Mouse (Mus musculus) MEL (cell line): Measurements from ENCODE around the gene Itga10. TPM values are rescaled to one million over a fixed set of nuclear protein-coding genes. Genes with fewer than 3 reads are reported as not detected.
A peak's percentile ranks its signal among the peaks of the same experiment; 100 is the strongest.

Source experiments
- DNase-seq: peaks from one replicate; pipeline ENCODE4 v3.0.0; 2011; ENCODE audit warnings: low read depth, low spot score
- H3K27ac ChIP-seq: 2 replicates; pipeline ENCODE4 v1.5.1; 2012; ENCODE audit warnings: low read depth, mild to moderate bottlenecking, control low read depth, low read length, moderate library complexity; ENCODE audit not compliant: control insufficient read depth
- H3K27me3 ChIP-seq, 2 experiments: fragments of 150-350 bp in 1 of 2; sonication (generic) in 1 of 2; 2 replicates each; pipeline ENCODE4 v1.6.1; 2012; ENCODE audit warnings: low read length in 2 of 2, mild to moderate bottlenecking in 2 of 2, improper control_type of control experiment in 1 of 2, moderate library complexity in 1 of 2; ENCODE audit not compliant: insufficient read depth in 2 of 2, control insufficient read depth in 1 of 2
- H3K36me3 ChIP-seq, 2 experiments: 2 replicates each; pipeline ENCODE4 v1.6.1; 2012 to 2014; ENCODE audit warnings: low read length in 2 of 2, improper control_type of control experiment in 1 of 2, inconsistent platforms in 1 of 2, mild to moderate bottlenecking in 1 of 2; ENCODE audit not compliant: insufficient read depth in 2 of 2, control insufficient read depth in 1 of 2
- H3K4me1 ChIP-seq, 2 experiments: fragments of 150-350 bp in 1 of 2; sonication (generic) in 1 of 2; 2 replicates each; pipeline ENCODE4 v1.6.1; 2012; ENCODE audit warnings: low read length in 2 of 2, improper control_type of control experiment in 1 of 2, mild to moderate bottlenecking in 1 of 2; ENCODE audit not compliant: insufficient read depth in 2 of 2, control insufficient read depth in 1 of 2
- H3K4me3 ChIP-seq, 2 experiments: fragments of 150-350 bp in 1 of 2; sonication (generic) in 1 of 2; 2 replicates each; pipeline ENCODE4 v1.5.1; 2012; ENCODE audit warnings: low read depth in 2 of 2, low read length in 2 of 2, mild to moderate bottlenecking in 2 of 2, moderate library complexity in 2 of 2, control low read depth in 1 of 2, improper control_type of control experiment in 1 of 2; ENCODE audit not compliant: control insufficient read depth in 1 of 2, insufficient read depth in 1 of 2
- H3K79me2 ChIP-seq: 2 replicates; pipeline ENCODE4 v1.6.1; 2012; ENCODE audit warnings: mild to moderate bottlenecking, low read length, moderate library complexity; ENCODE audit not compliant: control insufficient read depth, poor library complexity, insufficient read depth
- H3K9ac ChIP-seq: 2 replicates; pipeline ENCODE4 v1.6.1; 2012; ENCODE audit warnings: low read depth, mild to moderate bottlenecking, control low read depth, low read length, moderate library complexity; ENCODE audit not compliant: control insufficient read depth, poor library complexity, severe bottlenecking
- H3K9me3 ChIP-seq: fragments of 150-350 bp; sonication (generic); replicated peaks from 2 replicates; pipeline ENCODE4 v1.6.1; 2012; ENCODE audit warnings: mild to moderate bottlenecking, low read length, improper control_type of control experiment, moderate library complexity; ENCODE audit not compliant: insufficient read depth
- CHD1 ChIP-seq: IDR thresholded peaks from 2 replicates; pipeline ENCODE4 v1.6.1; 2012; ENCODE audit warnings: low read depth, mild to moderate bottlenecking, inconsistent platforms, low read length, improper control_type of control experiment
- CTCF ChIP-seq, 3 experiments: IDR thresholded peaks in 2 of 3; conservative IDR thresholded peaks in 1 of 3; 2 replicates each; pipeline ENCODE4 v1.5.1; 2011 to 2012; ENCODE audit warnings: low read length in 3 of 3, low read depth in 2 of 3, mild to moderate bottlenecking in 2 of 3, improper control_type of control experiment in 1 of 3, inconsistent platforms in 1 of 3, mixed read lengths in 1 of 3, moderate library complexity in 1 of 3; ENCODE audit not compliant: control insufficient read depth in 1 of 3, insufficient read depth in 1 of 3, poor library complexity in 1 of 3, severe bottlenecking in 1 of 3
- ELF1 ChIP-seq: IDR thresholded peaks from 2 replicates; pipeline ENCODE4 v1.6.1; 2014; ENCODE audit warnings: low read depth, mild to moderate bottlenecking, inconsistent platforms, low read length, improper control_type of control experiment, moderate library complexity
- EP300 ChIP-seq, 2 experiments: IDR thresholded peaks; 2 replicates each; pipeline ENCODE4 v1.6.1; 2011; ENCODE audit warnings: improper control_type of control experiment in 2 of 2, low read length in 2 of 2, low read depth in 1 of 2, mild to moderate bottlenecking in 1 of 2
- GATA1 ChIP-seq: IDR thresholded peaks from 2 replicates; pipeline ENCODE4 v1.6.1; 2011; ENCODE audit warnings: low read depth, low read length, improper control_type of control experiment
- JUND ChIP-seq: IDR thresholded peaks from 2 replicates; pipeline ENCODE4 v1.6.1; 2011; ENCODE audit warnings: low read depth, mild to moderate bottlenecking, improper control_type of control experiment, low read length
- MAFK ChIP-seq: IDR thresholded peaks from 2 replicates; pipeline ENCODE4 v1.6.1; 2011; ENCODE audit warnings: low read depth, mild to moderate bottlenecking, low read length, improper control_type of control experiment, borderline replicate concordance
- MAZ ChIP-seq: IDR thresholded peaks from 2 replicates; pipeline ENCODE4 v1.6.1; 2012; ENCODE audit warnings: low read depth, mild to moderate bottlenecking, inconsistent platforms, low read length, improper control_type of control experiment
- MEF2A ChIP-seq: IDR thresholded peaks from 2 replicates; pipeline ENCODE4 v1.6.1; 2014; ENCODE audit warnings: low read depth, mild to moderate bottlenecking, inconsistent platforms, low read length, improper control_type of control experiment; ENCODE audit not compliant: poor library complexity, insufficient replicate concordance, severe bottlenecking; ENCODE audit errors: extremely low read depth
- MXI1 ChIP-seq: IDR thresholded peaks from 2 replicates; pipeline ENCODE4 v1.6.1; 2011; ENCODE audit warnings: mild to moderate bottlenecking, low read depth, low read length, improper control_type of control experiment
- MYB ChIP-seq: IDR thresholded peaks from 2 replicates; pipeline ENCODE4 v1.6.1; 2011; ENCODE audit warnings: mild to moderate bottlenecking, low read depth, low read length, improper control_type of control experiment
- NELFE ChIP-seq: IDR thresholded peaks from 2 replicates; pipeline ENCODE4 v1.6.1; 2011; ENCODE audit warnings: low read depth, low read length, improper control_type of control experiment
- NRF1 ChIP-seq: IDR thresholded peaks from 2 replicates; pipeline ENCODE4 v1.6.1; 2014; ENCODE audit warnings: low read depth, mild to moderate bottlenecking, inconsistent platforms, low read length, improper control_type of control experiment, moderate library complexity; ENCODE audit not compliant: poor library complexity, insufficient read depth, severe bottlenecking
- POLR2A ChIP-seq, 2 experiments: IDR thresholded peaks; 2 replicates each; pipeline ENCODE4 v1.6.1; 2011 to 2012; ENCODE audit warnings: low read length in 2 of 2, mild to moderate bottlenecking in 2 of 2, control low read depth in 1 of 2, improper control_type of control experiment in 1 of 2, low read depth in 1 of 2, moderate library complexity in 1 of 2; ENCODE audit not compliant: control insufficient read depth in 1 of 2, insufficient read depth in 1 of 2, poor library complexity in 1 of 2
- POLR2AphosphoS2 ChIP-seq: IDR thresholded peaks from 2 replicates; pipeline ENCODE4 v1.6.1; 2011; ENCODE audit warnings: low read length, improper control_type of control experiment
- SIN3A ChIP-seq: IDR thresholded peaks from 2 replicates; pipeline ENCODE4 v1.6.1; 2012; ENCODE audit warnings: low read length, improper control_type of control experiment, inconsistent platforms
- SMC3 ChIP-seq: IDR thresholded peaks from 2 replicates; pipeline ENCODE4 v1.6.1; 2011; ENCODE audit warnings: low read depth, low read length, improper control_type of control experiment
- TAL1 ChIP-seq: IDR thresholded peaks from 2 replicates; pipeline ENCODE4 v1.6.1; 2012; ENCODE audit warnings: mild to moderate bottlenecking, inconsistent platforms, low read length, moderate library complexity, mixed read lengths
- TCF12 ChIP-seq: IDR thresholded peaks from 2 replicates; pipeline ENCODE4 v1.6.1; 2014; ENCODE audit warnings: low read depth, mild to moderate bottlenecking, inconsistent platforms, low read length, improper control_type of control experiment, moderate library complexity
- UBTF ChIP-seq: IDR thresholded peaks from 2 replicates; pipeline ENCODE4 v1.6.1; 2012; ENCODE audit warnings: low read depth, mild to moderate bottlenecking, inconsistent platforms, low read length, improper control_type of control experiment, moderate library complexity, borderline replicate concordance; ENCODE audit not compliant: insufficient read depth
- ZKSCAN1 ChIP-seq: IDR thresholded peaks from 2 replicates; pipeline ENCODE4 v1.6.1; 2012; ENCODE audit warnings: low read depth, mild to moderate bottlenecking, inconsistent platforms, low read length, improper control_type of control experiment, moderate library complexity
- ZNF384 ChIP-seq: IDR thresholded peaks from 2 replicates; pipeline ENCODE4 v1.6.1; 2012; ENCODE audit warnings: low read depth, mild to moderate bottlenecking, inconsistent platforms, low read length, improper control_type of control experiment
- polyA plus RNA-seq, 2 experiments: library from polyadenylated mRNA; stranded (reverse) in 1 of 2; unstranded in 1 of 2; fragments of >175 nt in 1 of 2; fragments of >200 nt in 1 of 2; gene quantifications; 2 replicates each; pipeline versions ENCODE4 v1.2.1 to v1.2.4; 2012; ENCODE audit warnings: low replicate concordance in 2 of 2, low read depth in 1 of 2; ENCODE audit not compliant: insufficient read length in 2 of 2, insufficient read depth in 1 of 2, missing spikeins in 1 of 2
- total RNA-seq: library from RNA; depleted of rRNA; stranded (reverse); fragments of 300-350 nt; gene quantifications from 2 replicates; pipeline ENCODE4 v1.2.3, GENCODE M21; 2012

Gene Itga10
- total and polyA plus RNA-seq, 3 experiments: 1.0 to 2.9 TPM; not detected in 1

DNA sequence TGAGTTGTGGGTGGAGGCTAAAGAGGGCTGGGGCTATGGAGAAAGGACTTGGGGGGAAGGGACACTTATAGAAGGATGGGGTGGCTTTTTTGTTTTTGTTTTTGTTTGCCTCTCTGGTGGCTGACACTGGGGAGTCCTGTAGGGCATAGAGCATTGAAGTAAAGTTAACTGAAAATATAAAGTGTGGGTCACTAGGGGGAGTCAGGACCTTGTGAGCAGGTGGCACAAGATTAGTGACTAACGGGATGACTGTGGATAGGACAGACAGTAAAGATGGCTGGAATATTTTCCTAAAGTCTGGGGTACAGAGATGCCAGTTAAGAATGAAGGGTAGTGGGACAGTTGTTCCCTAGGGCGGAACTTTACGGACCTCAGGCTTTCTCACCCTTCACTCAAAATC lies 44.9 kb downstream of the Itga10 start (continued):
- no peak for TF ChIP-seq ZKSCAN1
- TF ChIP-seq MAZ: 0 out of 2 replicates have a peak, but pooled peaks have one; percentile 28
- TF ChIP-seq ZNF384: no peak
- no peak for TF ChIP-seq MEF2A
- no peak for TF ChIP-seq NRF1
- 0 out of 2 replicates have a peak, but pooled peaks have one; percentile 30 for TF ChIP-seq SIN3A
- no peak for TF ChIP-seq TAL1
- TF ChIP-seq ELF1: no peak
- no peak for TF ChIP-seq GATA1
- no peak for TF ChIP-seq POLR2A (IDR thresholded peaks at IDR 0.05; ENCODE audit: control insufficient read depth in 1 of 2, insufficient read depth in 1 of 2, low read depth in 1 of 2, low read length in 2 of 2, poor library complexity in 1 of 2)
- TF ChIP-seq NELFE: no peak
- TF ChIP-seq CHD1: no peak
- TF ChIP-seq EP300 (IDR thresholded peaks at IDR 0.05; ENCODE audit: low read depth in 1 of 2, low read length in 2 of 2): no peak
- no peak for TF ChIP-seq TCF12
- TF ChIP-seq MXI1: 0 out of 2 replicates have a peak, but pooled peaks have one; percentile 33
- TF ChIP-seq POLR2AphosphoS2: no peak
- TF ChIP-seq JUND: no peak
- TF ChIP-seq UBTF: no peak
- TF ChIP-seq MAFK: no peak

DNA sequence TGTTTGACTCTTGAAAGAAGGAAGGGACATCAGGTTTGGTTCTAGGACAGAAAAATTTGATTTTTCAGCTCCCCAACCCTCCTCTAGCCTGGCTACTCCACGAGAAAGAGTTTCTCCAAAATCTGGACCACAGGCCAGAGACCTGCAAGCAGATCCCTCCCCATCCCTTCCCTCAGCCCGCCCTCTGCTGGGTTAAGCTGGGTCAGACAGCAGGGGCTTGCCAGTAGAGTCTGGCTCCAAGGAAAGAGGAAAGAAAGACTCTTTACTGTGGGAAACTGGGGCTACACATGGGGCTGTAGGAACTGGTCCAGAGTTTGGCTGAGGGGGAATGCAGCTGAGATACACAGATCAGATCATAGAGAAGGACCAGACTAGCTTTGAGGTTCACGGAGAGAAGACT lies 47.1 kb downstream of the Itga10 start:
- Histone ChIP-seq H3K9me3 (no peaks in the 10 kb centered on the region), H3K79me2 (peaks cover 3% of the 10 kb centered on the region; the same call in 1 of the 2 replicates), H3K9ac (no peak overlapping the region), H3K4me1 (peaks cover 16 to 22% of the 10 kb centered on the region in 2 experiments), H3K27me3 (no peaks in the 10 kb centered on the region), H3K27ac (no peak overlapping the region), H3K4me3 (no peak overlapping the region), H3K36me3 (peaks cover 0 to 19% of the 10 kb centered on the region in 2 experiments; a peak in 2 of 4 replicates)
- TF ChIP-seq CTCF (IDR thresholded peaks at IDR 0.05 in 2 of 3, conservative IDR thresholded peaks at IDR 0.05 in 1 of 3; ENCODE audit: control insufficient read depth in 1 of 3, insufficient read depth in 1 of 3, low read depth in 2 of 3, low read length in 3 of 3, poor library complexity in 1 of 3, severe bottlenecking in 1 of 3) (peak; percentile 8 to 43 (median 32); a peak in 4 of 6 replicates), MYB (no peak), MAZ (no peak), SMC3 (peak; percentile 19; the same call in 1 of the 2 replicates), MXI1 (no peak)
- no peak for DNase-seq
